ENCODE assay signal across 7 mouse cellular contexts in the genomic region with DNA sequence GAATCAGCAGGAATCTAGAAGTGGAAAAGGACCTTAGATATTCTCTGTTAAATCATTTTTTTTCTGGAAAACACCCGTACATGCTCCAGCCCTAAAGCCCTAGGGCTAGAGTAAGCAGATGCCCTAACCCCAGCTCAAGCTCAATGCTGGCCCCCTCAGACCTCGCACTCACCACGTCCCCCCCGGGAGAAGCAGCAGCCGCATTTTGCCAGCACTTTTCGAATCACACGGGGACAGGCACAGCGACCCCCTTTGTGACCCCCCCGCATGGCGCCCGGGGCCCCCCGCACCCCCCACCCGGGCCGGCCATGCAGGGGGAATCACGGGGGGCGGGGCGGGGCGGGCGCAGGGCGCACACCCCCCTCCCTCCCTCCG. TPM values are rescaled to one million over a fixed set of nuclear protein-coding genes. Genes with fewer than 3 reads are reported as not detected.
DNase-seq lines count a peak whose midpoint lies in the region; ATAC-seq and TF ChIP-seq lines count a peak whose summit lies in the region.

No protein-coding gene starts in this region.

- no peaks in the 10 kb centered on the region for H3K9me3 ChIP-seq in lung, embryonic 14.5 days (ENCODE audit: low read depth, low read length)
- 0 out of 2 replicates have a peak, but pooled peaks cover 3% of the 10 kb centered on the region for H3K9me3 ChIP-seq in forebrain, embryonic 12.5 days
- no peaks in the 10 kb centered on the region for H3K9me3 ChIP-seq in limb, embryonic 14.5 days (ENCODE audit: control insufficient read depth, low read length)
- H3K9me3 ChIP-seq in stomach, embryonic 16.5 days (replicated peaks; ENCODE audit: control insufficient read depth, low read length), result 0 out of 2 replicates have a peak, but pooled peaks cover 3% of the 10 kb centered on the region

- H3K27me3 ChIP-seq in lung, embryonic 14.5 days (ENCODE audit: insufficient read depth, low read length), result no peaks in the 10 kb centered on the region
- H3K27me3 ChIP-seq in forebrain, embryonic 12.5 days, result peaks cover 9% of the 10 kb centered on the region; the same call in 1 of the 2 replicates
- H3K27me3 ChIP-seq in limb, embryonic 14.5 days (ENCODE audit: control insufficient read depth, insufficient read depth, low read length), result no peaks in the 10 kb centered on the region
- H3K27me3 ChIP-seq in stomach, embryonic 16.5 days (ENCODE audit: control insufficient read depth, insufficient read depth, low read length), result no peaks in the 10 kb centered on the region

- H3K36me3 ChIP-seq in lung, embryonic 14.5 days (ENCODE audit: insufficient read depth), result peaks cover 49% of the 10 kb centered on the region
- peaks cover 26% of the 10 kb centered on the region for H3K36me3 ChIP-seq in forebrain, embryonic 12.5 days (replicated peaks)
- peaks cover 66% of the 10 kb centered on the region for H3K36me3 ChIP-seq in limb, embryonic 14.5 days (ENCODE audit: control insufficient read depth, insufficient read depth, low read length)
- peaks cover 8% of the 10 kb centered on the region; the same call in 1 of the 2 replicates for H3K36me3 ChIP-seq in stomach, embryonic 16.5 days (ENCODE audit: control insufficient read depth, insufficient read depth, low read length)

- peak overlapping the region; percentile 83 for H3K9ac ChIP-seq in lung, embryonic 14.5 days
- peak overlapping the region; percentile 94 for H3K9ac ChIP-seq in forebrain, embryonic 12.5 days
- peak overlapping the region; percentile 69 for H3K9ac ChIP-seq in limb, embryonic 14.5 days (ENCODE audit: low read depth, low read length, severe bottlenecking)
- peak overlapping the region; percentile 82 for H3K9ac ChIP-seq in stomach, embryonic 16.5 days (ENCODE audit: low read length)

- TF ChIP-seq CTCF in lung, embryonic 14.5 days (IDR thresholded peaks at IDR 0.05; ENCODE audit: low read depth), result no peak

- H3K4me1 ChIP-seq in lung, embryonic 14.5 days (ENCODE audit: insufficient read depth), result peaks cover 15% of the 10 kb centered on the region
- peaks cover 59% of the 10 kb centered on the region for H3K4me1 ChIP-seq in forebrain, embryonic 12.5 days
- H3K4me1 ChIP-seq in limb, embryonic 14.5 days (ENCODE audit: control insufficient read depth, insufficient read depth, low read length), result peaks cover 22% of the 10 kb centered on the region
- peaks cover 22% of the 10 kb centered on the region for H3K4me1 ChIP-seq in stomach, embryonic 16.5 days (ENCODE audit: control insufficient read depth, insufficient read depth, low read length)

- H3K27ac ChIP-seq in lung, embryonic 14.5 days (ENCODE audit: low read depth), result peak overlapping the region; percentile 90
- H3K27ac ChIP-seq in forebrain, embryonic 12.5 days, result peak overlapping the region; percentile 88
- H3K27ac ChIP-seq in limb, embryonic 14.5 days (replicated peaks; ENCODE audit: low read depth, low read length), result peak overlapping the region; percentile 92
- peak overlapping the region; percentile 96 for H3K27ac ChIP-seq in stomach, embryonic 16.5 days (ENCODE audit: low read length)

- peak overlapping the region; percentile 67 for H3K4me3 ChIP-seq in lung, embryonic 14.5 days (ENCODE audit: low read depth, low read length)
- peak overlapping the region; percentile 72 for H3K4me3 ChIP-seq in forebrain, embryonic 12.5 days (replicated peaks)
- H3K4me3 ChIP-seq in limb, embryonic 14.5 days (replicated peaks; ENCODE audit: low read length), result peak overlapping the region; percentile 82
- peak overlapping the region; percentile 62 for H3K4me3 ChIP-seq in stomach, embryonic 16.5 days (replicated peaks; ENCODE audit: low read length)

- DNase-seq in lung, embryonic 14.5 days, result no peak
- DNase-seq in lung, postnatal 4 days, result no peak
- DNase-seq in limb, embryonic 14.5 days (ENCODE audit: low spot score), result no peak
- DNase-seq in adrenal gland, postnatal 4 days (ENCODE audit: low spot score in 2 of 2), result no peak

- WGBS in lung, embryonic 14.5 days, result under 1% methylated on average over 19 of the region's 21 CpGs
- WGBS in forebrain, embryonic 12.5 days, result 1% methylated on average over 18 of the region's 21 CpGs
- 1% methylated on average over 16 of the region's 21 CpGs for WGBS in limb, embryonic 14.5 days
- WGBS in stomach, embryonic 16.5 days, result 2% methylated on average over 20 of the region's 21 CpGs

- TF ChIP-seq POLR2A in limb, embryonic 14.5 days (IDR thresholded peaks at IDR 0.05; ENCODE audit: borderline replicate concordance, extremely low read depth, insufficient read depth, insufficient read length), result no peak

- no peak for ATAC-seq in lung, embryonic 14.5 days (ENCODE audit: insufficient read depth)
- ATAC-seq in forebrain, embryonic 12.5 days (ENCODE audit: low FRiP score), result peak; percentile 15; the same call in 1 of the 2 replicates
- ATAC-seq in limb, embryonic 14.5 days (ENCODE audit: low FRiP score, low read depth), result no peak
- no peak for ATAC-seq in stomach, embryonic 16.5 days (ENCODE audit: insufficient read depth, low FRiP score)
- ATAC-seq in megakaryocyte-erythroid progenitor cell, adult 5-6 weeks (replicated peaks; ENCODE audit: low FRiP score, low TSS enrichment, poor library complexity, severe bottlenecking), result no peak

- peak overlapping the region; percentile 97 for H3K4me2 ChIP-seq in lung, embryonic 14.5 days
- peak overlapping the region; percentile 99 for H3K4me2 ChIP-seq in forebrain, embryonic 12.5 days
- H3K4me2 ChIP-seq in limb, embryonic 14.5 days (replicated peaks; ENCODE audit: low read depth, low read length, severe bottlenecking), result peak overlapping the region; percentile 95
- peak overlapping the region; percentile 90 for H3K4me2 ChIP-seq in stomach, embryonic 16.5 days (ENCODE audit: low read depth, low read length)

RNA-seq across cellular contexts. Expression of a gene that starts 1.8 kb away (rescaled TPM):
- 45.8 and 48.7 TPM in 2 replicates for polyA plus RNA-seq in lung, embryonic 14.5 days (2014; fragmentation: Nextera tagmentation; extraction: Ambion mirVana)
- 32.3 and 36.4 TPM in 2 replicates for polyA plus RNA-seq in forebrain, embryonic 12.5 days (2016; fragmentation: Nextera tagmentation; extraction: Ambion mirVana)
- 228 and 246 TPM in 2 replicates for polyA plus RNA-seq in limb, embryonic 14.5 days (2012; rRNA removed)
- 86.8 and 113 TPM in 2 replicates for polyA plus RNA-seq in limb, embryonic 14.5 days (2014; fragmentation: Nextera tagmentation; extraction: Ambion mirVana)
- 71.3 and 77.0 TPM in 2 replicates for polyA plus RNA-seq in stomach, embryonic 16.5 days (2015; fragmentation: Nextera tagmentation; extraction: Ambion mirVana)
- total RNA-seq in adrenal gland, postnatal 4 days (2021), result 10 to 100 TPM; 34.7 to 45.3 TPM
- 22.7 and 46.0 TPM in 2 replicates for total RNA-seq in megakaryocyte-erythroid progenitor cell, adult 5-6 weeks (2014; fragmentation: Nextera tagmentation)
- total RNA-seq in megakaryocyte-erythroid progenitor cell, adult 5-6 weeks (2017), result 35.4 and 35.7 TPM in 2 replicates

RNA-seq across cellular contexts. Expression of a gene that starts 7.5 kb away (rescaled TPM):
- 81.4 and 92.4 TPM in 2 replicates for polyA plus RNA-seq in lung, embryonic 14.5 days (2014; fragmentation: Nextera tagmentation; extraction: Ambion mirVana)
- 170 and 172 TPM in 2 replicates for polyA plus RNA-seq in forebrain, embryonic 12.5 days (2016; fragmentation: Nextera tagmentation; extraction: Ambion mirVana)
- 565 and 712 TPM in 2 replicates for polyA plus RNA-seq in limb, embryonic 14.5 days (2012; rRNA removed)
- 157 and 184 TPM in 2 replicates for polyA plus RNA-seq in limb, embryonic 14.5 days (2014; fragmentation: Nextera tagmentation; extraction: Ambion mirVana)
- 68.6 and 79.4 TPM in 2 replicates for polyA plus RNA-seq in stomach, embryonic 16.5 days (2015; fragmentation: Nextera tagmentation; extraction: Ambion mirVana)
- total RNA-seq in adrenal gland, postnatal 4 days (2021), result 100 to 1,000 TPM; 111 to 126 TPM
- total RNA-seq in megakaryocyte-erythroid progenitor cell, adult 5-6 weeks (2014; fragmentation: Nextera tagmentation), result 97.0 and 160 TPM in 2 replicates
- 28.5 and 29.5 TPM in 2 replicates for total RNA-seq in megakaryocyte-erythroid progenitor cell, adult 5-6 weeks (2017)

RNA-seq across cellular contexts. Expression of a gene that starts 7.6 kb away (rescaled TPM):
- polyA plus RNA-seq in lung, embryonic 14.5 days (2014; fragmentation: Nextera tagmentation; extraction: Ambion mirVana), result 0.09 and 0.27 TPM in 2 replicates
- 0.86 and 2.2 TPM in 2 replicates for polyA plus RNA-seq in forebrain, embryonic 12.5 days (2016; fragmentation: Nextera tagmentation; extraction: Ambion mirVana)
- 2.9 and 3.7 TPM in 2 replicates for polyA plus RNA-seq in limb, embryonic 14.5 days (2012; rRNA removed)
- 0.81 and 1.2 TPM in 2 replicates for polyA plus RNA-seq in limb, embryonic 14.5 days (2014; fragmentation: Nextera tagmentation; extraction: Ambion mirVana)
- 1.2 and 1.4 TPM in 2 replicates for polyA plus RNA-seq in stomach, embryonic 16.5 days (2015; fragmentation: Nextera tagmentation; extraction: Ambion mirVana)
- 1 to 10 TPM; 1.6 to 3.0 TPM for total RNA-seq in adrenal gland, postnatal 4 days (2021)
- total RNA-seq in megakaryocyte-erythroid progenitor cell, adult 5-6 weeks (2014; fragmentation: Nextera tagmentation), result 1.8 TPM in 1 of 2 replicates, not detected in the other
- total RNA-seq in megakaryocyte-erythroid progenitor cell, adult 5-6 weeks (2017), result 1.8 TPM in 1 of 2 replicates, not detected in the other

RNA-seq across cellular contexts. Expression of a gene that starts 23.0 kb away (rescaled TPM):
- 2.9 and 4.4 TPM in 2 replicates for polyA plus RNA-seq in lung, embryonic 14.5 days (2014; fragmentation: Nextera tagmentation; extraction: Ambion mirVana)
- polyA plus RNA-seq in forebrain, embryonic 12.5 days (2016; fragmentation: Nextera tagmentation; extraction: Ambion mirVana), result 13.3 and 14.7 TPM in 2 replicates
- 12.1 and 15.0 TPM in 2 replicates for polyA plus RNA-seq in limb, embryonic 14.5 days (2012; rRNA removed)
- polyA plus RNA-seq in limb, embryonic 14.5 days (2014; fragmentation: Nextera tagmentation; extraction: Ambion mirVana), result 10.8 and 11.8 TPM in 2 replicates
- polyA plus RNA-seq in stomach, embryonic 16.5 days (2015; fragmentation: Nextera tagmentation; extraction: Ambion mirVana), result 29.3 and 34.3 TPM in 2 replicates
- 10 to 100 TPM; 10.6 to 11.7 TPM for total RNA-seq in adrenal gland, postnatal 4 days (2021)
- total RNA-seq in megakaryocyte-erythroid progenitor cell, adult 5-6 weeks (2014; fragmentation: Nextera tagmentation), result 67.2 and 84.7 TPM in 2 replicates
- 18.5 and 23.3 TPM in 2 replicates for total RNA-seq in megakaryocyte-erythroid progenitor cell, adult 5-6 weeks (2017)

RNA-seq across cellular contexts. Expression of a gene that starts 23.3 kb away (rescaled TPM):
- 17.8 and 21.0 TPM in 2 replicates for polyA plus RNA-seq in lung, embryonic 14.5 days (2014; fragmentation: Nextera tagmentation; extraction: Ambion mirVana)
- polyA plus RNA-seq in forebrain, embryonic 12.5 days (2016; fragmentation: Nextera tagmentation; extraction: Ambion mirVana), result 19.4 and 20.2 TPM in 2 replicates
- 33.1 and 37.5 TPM in 2 replicates for polyA plus RNA-seq in limb, embryonic 14.5 days (2012; rRNA removed)
- 22.0 and 23.3 TPM in 2 replicates for polyA plus RNA-seq in limb, embryonic 14.5 days (2014; fragmentation: Nextera tagmentation; extraction: Ambion mirVana)
- 33.5 and 34.4 TPM in 2 replicates for polyA plus RNA-seq in stomach, embryonic 16.5 days (2015; fragmentation: Nextera tagmentation; extraction: Ambion mirVana)
- 10 to 100 TPM; 37.5 to 39.8 TPM for total RNA-seq in adrenal gland, postnatal 4 days (2021)
- total RNA-seq in megakaryocyte-erythroid progenitor cell, adult 5-6 weeks (2014; fragmentation: Nextera tagmentation), result 58.6 and 59.9 TPM in 2 replicates
- 28.0 and 35.3 TPM in 2 replicates for total RNA-seq in megakaryocyte-erythroid progenitor cell, adult 5-6 weeks (2017)
